Mouse (Mus musculus) right cerebral cortex, postnatal 14 days (tissue): ENCODE data around the gene Cd93.

Experiments used
- DNase-seq: peaks from one replicate; pipeline ENCODE4 v3.0.0; 2022

Gene Cd93

DNA sequence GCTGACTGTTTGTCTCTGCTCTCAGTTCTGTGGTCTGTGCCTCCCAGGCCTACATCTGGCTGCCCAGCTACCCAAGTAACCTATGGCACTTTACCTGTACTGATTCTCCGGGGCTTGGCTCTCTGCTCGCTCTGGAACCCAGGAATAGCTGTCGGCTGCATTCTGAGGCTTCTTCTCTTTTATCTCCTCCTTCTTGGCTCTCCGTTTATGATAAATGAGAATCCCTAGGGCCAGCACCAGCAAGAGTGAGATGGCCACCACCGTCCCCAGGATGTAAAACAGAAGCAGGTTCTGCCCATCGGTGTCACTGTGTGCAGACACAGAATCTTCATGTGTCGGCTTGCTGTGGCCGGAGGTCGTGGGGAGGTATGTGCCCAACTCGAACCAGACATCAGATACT lies 1.9 kb downstream of the Cd93 start:
- no peak for DNase-seq

GRCm38 (mm10) chr2:148439691-148440276 lies 3.6 kb downstream of the Cd93 start:
- DNase-seq = no peak

DNA sequence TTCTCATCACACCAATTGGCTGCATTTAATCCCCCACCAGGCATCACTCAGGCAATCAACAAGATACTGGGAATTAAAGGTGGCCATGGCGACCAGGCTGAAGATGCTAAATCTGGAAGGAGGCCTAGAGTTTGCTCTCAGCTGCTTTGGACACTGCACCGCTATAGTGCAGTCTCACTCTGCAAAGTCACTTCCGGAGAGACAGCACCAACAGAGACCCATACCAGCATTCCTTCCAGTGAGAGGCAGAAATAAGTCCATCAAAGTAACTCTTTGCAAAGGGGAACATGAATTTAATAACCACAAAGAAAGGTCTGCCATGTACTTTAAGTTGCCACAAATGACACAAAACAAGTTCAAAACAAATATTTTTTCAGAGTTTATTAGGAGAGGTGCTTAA lies 7.1 kb downstream of the Cd93 start:
- no peak for DNase-seq

- no peak for DNase-seq
These were observed 11.0 kb downstream of the Cd93 start for GRCm38 (mm10) chr2:148432346-148432745.

DNA sequence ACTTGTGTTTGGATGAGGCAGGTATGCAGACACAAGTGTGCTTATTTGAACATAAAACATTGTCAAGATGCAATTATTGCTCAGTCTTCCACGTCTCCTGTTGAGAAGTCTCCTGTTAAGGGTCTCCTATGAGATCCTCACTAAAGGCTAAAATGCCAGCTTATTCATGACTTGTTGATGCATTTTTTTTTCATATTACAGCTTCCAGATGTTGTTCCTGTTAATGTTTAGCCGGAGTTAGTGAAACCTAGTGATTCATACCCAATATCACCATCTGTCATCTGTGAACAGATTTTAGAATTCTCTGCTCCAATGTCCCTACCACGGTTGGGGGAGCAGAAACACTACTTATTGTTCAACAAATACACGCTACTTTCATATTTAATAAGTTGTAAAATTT lies 12.4 kb downstream of the Cd93 start:
- DNase-seq = no peak

GRCm38 (mm10) chr2:148429001-148429505 lies 14.3 kb downstream of the Cd93 start:
- no peak for DNase-seq

DNA sequence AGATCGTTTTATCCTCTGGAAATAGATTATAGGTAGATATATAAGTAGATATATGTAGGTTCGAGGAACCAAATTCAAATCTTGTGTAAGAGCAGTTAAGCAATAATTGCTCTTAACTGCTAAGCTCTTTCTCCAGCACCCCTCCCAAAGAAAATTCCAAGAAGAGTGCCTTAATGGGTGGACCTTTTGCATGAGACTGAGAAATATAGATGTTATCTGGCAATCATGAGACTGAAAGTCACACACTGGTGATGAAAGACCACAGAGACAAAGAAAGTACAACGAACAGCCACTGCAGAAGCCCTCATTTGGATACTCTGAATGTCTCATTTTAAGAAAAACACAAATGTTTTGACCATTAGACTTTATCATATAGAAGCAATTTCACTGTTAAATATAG lies 14.8 kb downstream of the Cd93 start:
- DNase-seq = no peak

DNA sequence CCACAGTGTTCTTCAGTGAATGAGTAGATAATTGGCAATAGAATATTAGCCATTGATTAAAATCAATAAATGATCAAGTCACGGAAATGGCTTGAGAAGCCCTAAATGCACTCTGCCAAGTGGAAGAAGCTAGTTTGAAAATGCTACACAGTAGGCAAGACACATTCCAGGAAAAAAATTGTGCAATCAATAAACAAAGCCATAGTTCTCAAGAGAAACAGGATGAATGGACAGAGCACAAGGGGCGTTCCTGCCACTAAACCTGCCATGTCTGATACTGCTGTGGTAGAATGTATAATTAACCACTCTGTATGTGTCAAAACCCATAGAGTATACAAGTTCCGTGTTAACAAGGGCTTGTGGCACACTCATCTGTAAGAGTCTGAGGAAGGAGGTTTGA lies 15.8 kb downstream of the Cd93 start:
- DNase-seq = no peak

DNA sequence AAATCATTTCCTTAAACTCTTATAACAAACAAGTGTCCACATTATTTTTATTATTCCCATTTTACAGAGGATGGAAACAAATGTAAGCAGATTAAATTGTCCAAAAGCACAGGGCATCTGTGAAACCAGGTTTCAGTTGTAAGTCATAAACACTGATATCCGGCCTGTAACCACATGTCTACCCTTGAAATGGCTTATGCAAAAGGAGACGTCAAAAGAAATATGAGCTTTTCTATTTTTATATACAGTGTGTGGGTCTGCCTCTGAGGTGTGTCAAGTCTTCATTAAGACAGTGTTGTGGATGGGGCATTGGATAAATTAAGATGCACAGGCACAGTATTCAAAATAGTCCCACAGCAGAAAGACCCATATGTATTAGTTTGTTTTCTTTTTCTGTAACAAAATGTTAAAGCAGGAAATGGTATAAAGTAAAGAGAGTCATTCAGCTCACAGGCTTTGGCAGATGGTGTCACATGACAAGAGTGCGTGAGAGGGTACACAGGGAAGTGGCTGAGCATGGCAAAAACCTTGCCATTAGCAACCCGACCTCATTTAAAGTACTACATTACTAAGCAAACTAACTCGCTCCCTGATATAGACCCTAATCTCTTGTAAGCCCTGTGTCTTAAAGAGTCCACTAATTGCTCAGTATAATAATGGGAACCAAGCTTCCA lies 17.5 kb downstream of the Cd93 start:
- no peak for DNase-seq

- DNase-seq = no peak
These were observed 21.7 kb downstream of the Cd93 start for GRCm38 (mm10) chr2:148421706-148422105.

DNA sequence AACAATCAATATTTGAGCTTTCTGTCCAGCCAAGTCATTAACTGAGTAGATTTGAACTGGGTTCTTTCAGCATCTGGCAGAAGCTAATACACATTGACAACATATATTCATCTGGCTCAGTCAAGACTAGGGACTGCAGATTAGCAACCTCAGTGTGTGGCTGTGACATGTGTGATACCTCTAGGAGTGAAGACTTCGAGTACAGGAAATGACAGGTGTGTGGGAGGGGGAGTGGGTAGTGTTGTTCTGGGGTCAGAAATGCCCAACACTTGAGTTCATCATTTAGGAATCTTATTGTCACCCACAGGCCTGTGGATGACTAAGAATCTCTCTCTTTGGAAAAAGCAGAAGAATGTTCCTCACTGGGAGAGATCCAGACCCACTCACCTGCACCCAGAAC lies 22.3 kb downstream of the Cd93 start:
- DNase-seq = no peak

DNA sequence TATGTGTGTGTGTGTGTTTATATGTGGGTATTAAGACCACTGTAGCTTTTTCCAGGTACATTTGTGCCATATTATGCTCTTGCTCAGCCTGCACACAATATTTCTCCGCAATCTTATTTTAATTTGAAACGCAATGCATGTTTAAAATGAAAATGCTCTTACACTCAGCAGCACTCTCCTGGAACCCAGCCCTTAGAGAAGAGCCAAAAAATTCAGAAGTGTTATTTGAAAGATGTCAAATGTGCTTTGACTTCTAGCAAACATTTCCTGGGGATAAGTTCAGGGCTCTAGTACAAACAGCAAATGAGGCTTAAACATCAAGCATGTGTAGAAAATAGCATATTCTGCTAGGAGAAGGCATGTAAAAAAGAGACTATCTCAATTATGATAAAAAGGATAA lies 23.6 kb downstream of the Cd93 start:
- no peak for DNase-seq

GRCm38 (mm10) chr2:148419151-148419550 lies 24.2 kb downstream of the Cd93 start:
- no peak for DNase-seq

GRCm38 (mm10) chr2:148409821-148410220 lies 33.5 kb downstream of the Cd93 start:
- no peak for DNase-seq

DNA sequence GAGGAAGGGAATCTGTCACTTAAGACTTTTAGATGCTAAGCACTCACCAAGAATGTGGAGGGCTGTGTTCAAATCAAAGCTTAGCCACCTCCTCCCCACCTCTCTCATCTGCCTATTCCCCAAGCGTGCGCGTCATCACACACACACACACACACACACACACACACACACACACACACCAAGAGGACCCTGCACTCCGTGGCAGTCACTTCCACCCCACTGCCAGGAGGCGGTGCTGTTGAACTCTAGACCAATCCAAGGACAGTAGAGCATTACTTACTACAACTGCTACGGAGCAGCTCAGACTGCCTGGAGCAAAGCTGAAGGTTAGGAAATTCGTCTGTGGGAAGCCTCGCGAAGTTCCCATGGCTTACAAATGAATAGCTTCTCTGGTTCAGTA lies 34.2 kb downstream of the Cd93 start:
- DNase-seq = peak; percentile 65

DNA sequence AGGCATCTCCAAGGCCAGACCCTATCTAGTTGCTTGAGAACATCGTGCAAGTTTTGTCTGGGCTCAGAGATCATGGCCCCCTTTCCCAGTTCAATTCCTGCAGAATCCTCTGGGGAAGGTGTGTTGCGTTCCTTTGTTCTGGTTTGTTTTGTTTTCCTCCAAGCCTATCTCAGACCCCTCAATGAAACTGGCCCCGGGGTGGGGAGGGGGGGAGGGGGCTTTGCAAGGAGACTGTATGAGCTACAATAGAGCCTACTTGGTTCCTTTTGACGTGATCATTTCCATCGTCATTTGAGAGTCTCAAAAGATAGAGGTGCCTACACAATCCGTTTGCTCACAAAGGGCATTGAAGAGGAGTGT lies 34.6 kb downstream of the Cd93 start:
- DNase-seq = no peak

GRCm38 (mm10) chr2:148407870-148408760 lies 35.2 kb downstream of the Cd93 start, which contains the start of gene Thbd:
Thbd (minus strand) TSS chr2:148408188.
- DNase-seq = no peak

DNA sequence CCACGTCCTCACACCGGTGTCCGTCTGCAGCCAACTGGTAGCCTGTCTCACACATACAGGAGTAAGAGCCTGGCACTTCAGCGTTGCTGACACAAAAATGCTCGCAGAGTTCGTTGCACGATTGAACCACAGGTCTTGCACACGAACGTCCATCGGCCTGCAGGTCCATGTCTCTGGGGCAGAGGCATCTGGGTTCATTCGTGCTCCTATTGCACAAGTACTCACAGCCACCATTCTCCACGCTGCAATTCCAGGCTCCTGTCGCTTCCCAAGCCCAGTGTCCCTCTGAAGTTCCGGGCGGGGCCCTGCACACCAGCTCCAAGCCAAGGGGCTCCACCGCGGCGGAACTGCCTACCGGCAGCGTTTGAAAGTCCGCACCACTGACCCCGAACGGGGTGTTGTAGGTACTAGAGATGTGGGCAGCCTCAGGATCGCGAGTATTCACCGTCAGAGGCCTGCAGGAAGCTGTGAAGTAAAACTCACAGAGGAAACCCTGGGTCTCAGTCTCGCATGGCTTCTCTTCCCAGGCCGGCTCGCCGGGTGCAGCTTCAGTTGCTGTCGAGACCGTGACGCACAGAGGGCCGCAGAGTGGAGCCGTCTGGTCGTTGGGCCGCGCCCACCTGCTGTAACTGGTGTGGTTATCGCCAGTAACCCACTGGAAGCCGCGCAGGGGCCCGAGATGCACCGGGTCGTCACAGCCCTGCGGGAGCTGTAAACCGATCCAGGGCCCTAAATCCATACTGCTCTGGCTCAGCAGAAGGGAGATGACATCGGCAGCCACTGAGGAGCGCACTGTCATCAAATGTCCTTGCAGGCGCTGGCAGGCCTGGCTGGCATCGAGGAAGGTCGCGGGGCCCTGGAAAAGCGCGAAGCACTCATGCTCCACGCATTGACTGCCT lies 36.1 kb downstream of the Cd93 start:
- no peak for DNase-seq

- peak; percentile 45 for DNase-seq
These were observed 37.0 kb downstream of the Cd93 start for GRCm38 (mm10) chr2:148406160-148406970.

- DNase-seq = no peak
These were observed 38.5 kb downstream of the Cd93 start for GRCm38 (mm10) chr2:148404906-148405305.

GRCm38 (mm10) chr2:148402227-148402626 lies 41.1 kb downstream of the Cd93 start:
- DNase-seq = no peak
